Mouse (Mus musculus) MEL (cell line): Measurements from ENCODE around the gene Shox2. TPM values are rescaled to one million over a fixed set of nuclear protein-coding genes. Genes with fewer than 3 reads are reported as not detected.

Experiments
- DNase-seq: peaks from one replicate; pipeline ENCODE4 v3.0.0; 2011; ENCODE audit warnings: low read depth, low spot score
- H3K27ac ChIP-seq: 2 replicates; pipeline ENCODE4 v1.5.1; 2012; ENCODE audit warnings: low read depth, mild to moderate bottlenecking, control low read depth, low read length, moderate library complexity; ENCODE audit not compliant: control insufficient read depth
- H3K27me3 ChIP-seq, 2 experiments: fragments of 150-350 bp in 1 of 2; sonication (generic) in 1 of 2; 2 replicates each; pipeline ENCODE4 v1.6.1; 2012; ENCODE audit warnings: low read length in 2 of 2, mild to moderate bottlenecking in 2 of 2, improper control_type of control experiment in 1 of 2, moderate library complexity in 1 of 2; ENCODE audit not compliant: insufficient read depth in 2 of 2, control insufficient read depth in 1 of 2
- H3K36me3 ChIP-seq, 2 experiments: 2 replicates each; pipeline ENCODE4 v1.6.1; 2012 to 2014; ENCODE audit warnings: low read length in 2 of 2, improper control_type of control experiment in 1 of 2, inconsistent platforms in 1 of 2, mild to moderate bottlenecking in 1 of 2; ENCODE audit not compliant: insufficient read depth in 2 of 2, control insufficient read depth in 1 of 2
- H3K4me1 ChIP-seq, 2 experiments: fragments of 150-350 bp in 1 of 2; sonication (generic) in 1 of 2; 2 replicates each; pipeline ENCODE4 v1.6.1; 2012; ENCODE audit warnings: low read length in 2 of 2, improper control_type of control experiment in 1 of 2, mild to moderate bottlenecking in 1 of 2; ENCODE audit not compliant: insufficient read depth in 2 of 2, control insufficient read depth in 1 of 2
- H3K4me3 ChIP-seq, 2 experiments: fragments of 150-350 bp in 1 of 2; sonication (generic) in 1 of 2; 2 replicates each; pipeline ENCODE4 v1.5.1; 2012; ENCODE audit warnings: low read depth in 2 of 2, low read length in 2 of 2, mild to moderate bottlenecking in 2 of 2, moderate library complexity in 2 of 2, control low read depth in 1 of 2, improper control_type of control experiment in 1 of 2; ENCODE audit not compliant: control insufficient read depth in 1 of 2, insufficient read depth in 1 of 2
- H3K79me2 ChIP-seq: 2 replicates; pipeline ENCODE4 v1.6.1; 2012; ENCODE audit warnings: mild to moderate bottlenecking, low read length, moderate library complexity; ENCODE audit not compliant: control insufficient read depth, poor library complexity, insufficient read depth
- H3K9ac ChIP-seq: 2 replicates; pipeline ENCODE4 v1.6.1; 2012; ENCODE audit warnings: low read depth, mild to moderate bottlenecking, control low read depth, low read length, moderate library complexity; ENCODE audit not compliant: control insufficient read depth, poor library complexity, severe bottlenecking
- H3K9me3 ChIP-seq: fragments of 150-350 bp; sonication (generic); replicated peaks from 2 replicates; pipeline ENCODE4 v1.6.1; 2012; ENCODE audit warnings: mild to moderate bottlenecking, low read length, improper control_type of control experiment, moderate library complexity; ENCODE audit not compliant: insufficient read depth
- CHD2 ChIP-seq: IDR thresholded peaks from 2 replicates; pipeline ENCODE4 v1.6.1; 2011; ENCODE audit warnings: low read length, improper control_type of control experiment
- E2F4 ChIP-seq: IDR thresholded peaks from 2 replicates; pipeline ENCODE4 v1.6.1; 2011; ENCODE audit warnings: low read depth, low read length, improper control_type of control experiment, borderline replicate concordance
- EP300 ChIP-seq, 2 experiments: IDR thresholded peaks; 2 replicates each; pipeline ENCODE4 v1.6.1; 2011; ENCODE audit warnings: improper control_type of control experiment in 2 of 2, low read length in 2 of 2, low read depth in 1 of 2, mild to moderate bottlenecking in 1 of 2
- ETS1 ChIP-seq: IDR thresholded peaks from 2 replicates; pipeline ENCODE4 v1.6.1; 2012; ENCODE audit warnings: low read depth, mild to moderate bottlenecking, inconsistent platforms, low read length, improper control_type of control experiment, moderate library complexity
- HCFC1 ChIP-seq: IDR thresholded peaks from 2 replicates; pipeline ENCODE4 v1.6.1; 2012; ENCODE audit warnings: low read depth, mild to moderate bottlenecking, inconsistent platforms, low read length, improper control_type of control experiment, moderate library complexity
- JUND ChIP-seq: IDR thresholded peaks from 2 replicates; pipeline ENCODE4 v1.6.1; 2011; ENCODE audit warnings: low read depth, mild to moderate bottlenecking, improper control_type of control experiment, low read length
- MAFK ChIP-seq: IDR thresholded peaks from 2 replicates; pipeline ENCODE4 v1.6.1; 2011; ENCODE audit warnings: low read depth, mild to moderate bottlenecking, low read length, improper control_type of control experiment, borderline replicate concordance
- MAX ChIP-seq: IDR thresholded peaks from 2 replicates; pipeline ENCODE4 v1.6.1; 2011; ENCODE audit warnings: low read length, improper control_type of control experiment
- MXI1 ChIP-seq: IDR thresholded peaks from 2 replicates; pipeline ENCODE4 v1.6.1; 2011; ENCODE audit warnings: mild to moderate bottlenecking, low read depth, low read length, improper control_type of control experiment
- MYC ChIP-seq: IDR thresholded peaks from 2 replicates; pipeline ENCODE4 v1.6.1; 2011; ENCODE audit warnings: low read depth, mild to moderate bottlenecking, low read length, improper control_type of control experiment, moderate library complexity
- NELFE ChIP-seq: IDR thresholded peaks from 2 replicates; pipeline ENCODE4 v1.6.1; 2011; ENCODE audit warnings: low read depth, low read length, improper control_type of control experiment
- NRF1 ChIP-seq: IDR thresholded peaks from 2 replicates; pipeline ENCODE4 v1.6.1; 2014; ENCODE audit warnings: low read depth, mild to moderate bottlenecking, inconsistent platforms, low read length, improper control_type of control experiment, moderate library complexity; ENCODE audit not compliant: poor library complexity, insufficient read depth, severe bottlenecking
- POLR2A ChIP-seq, 2 experiments: IDR thresholded peaks; 2 replicates each; pipeline ENCODE4 v1.6.1; 2011 to 2012; ENCODE audit warnings: low read length in 2 of 2, mild to moderate bottlenecking in 2 of 2, control low read depth in 1 of 2, improper control_type of control experiment in 1 of 2, low read depth in 1 of 2, moderate library complexity in 1 of 2; ENCODE audit not compliant: control insufficient read depth in 1 of 2, insufficient read depth in 1 of 2, poor library complexity in 1 of 2
- RAD21 ChIP-seq: IDR thresholded peaks from 2 replicates; pipeline ENCODE4 v1.6.1; 2011; ENCODE audit warnings: mild to moderate bottlenecking, low read depth, low read length, improper control_type of control experiment
- RCOR1 ChIP-seq: IDR thresholded peaks from 2 replicates; pipeline ENCODE4 v1.6.1; 2012; ENCODE audit warnings: low read depth, mild to moderate bottlenecking, inconsistent platforms, low read length, improper control_type of control experiment
- SIN3A ChIP-seq: IDR thresholded peaks from 2 replicates; pipeline ENCODE4 v1.6.1; 2012; ENCODE audit warnings: low read length, improper control_type of control experiment, inconsistent platforms
- SMC3 ChIP-seq: IDR thresholded peaks from 2 replicates; pipeline ENCODE4 v1.6.1; 2011; ENCODE audit warnings: low read depth, low read length, improper control_type of control experiment
- TAL1 ChIP-seq: IDR thresholded peaks from 2 replicates; pipeline ENCODE4 v1.6.1; 2012; ENCODE audit warnings: mild to moderate bottlenecking, inconsistent platforms, low read length, moderate library complexity, mixed read lengths
- TBP ChIP-seq: IDR thresholded peaks from 2 replicates; pipeline ENCODE4 v1.8.0; 2011; ENCODE audit warnings: low read depth, low read length, improper control_type of control experiment
- USF1 ChIP-seq: IDR thresholded peaks from 2 replicates; pipeline ENCODE4 v1.6.1; 2014; ENCODE audit warnings: low read depth, mild to moderate bottlenecking, inconsistent platforms, low read length, improper control_type of control experiment, moderate library complexity
- USF2 ChIP-seq, 2 experiments: IDR thresholded peaks; 2 replicates each; pipeline ENCODE4 v1.6.1; 2011 to 2012; ENCODE audit warnings: improper control_type of control experiment in 2 of 2, low read length in 2 of 2, borderline replicate concordance in 1 of 2, inconsistent platforms in 1 of 2, low read depth in 1 of 2, mild to moderate bottlenecking in 1 of 2; ENCODE audit not compliant: insufficient read depth in 1 of 2
- ZC3H11A ChIP-seq: IDR thresholded peaks from 2 replicates; pipeline ENCODE4 v1.6.1; 2012; ENCODE audit warnings: low read depth, mild to moderate bottlenecking, inconsistent platforms, low read length, improper control_type of control experiment
- ZKSCAN1 ChIP-seq: IDR thresholded peaks from 2 replicates; pipeline ENCODE4 v1.6.1; 2012; ENCODE audit warnings: low read depth, mild to moderate bottlenecking, inconsistent platforms, low read length, improper control_type of control experiment, moderate library complexity
- ZMIZ1 ChIP-seq: IDR thresholded peaks from 2 replicates; pipeline ENCODE4 v1.6.1; 2012; ENCODE audit warnings: low read depth, mild to moderate bottlenecking, inconsistent platforms, low read length, improper control_type of control experiment, moderate library complexity
- ZNF384 ChIP-seq: IDR thresholded peaks from 2 replicates; pipeline ENCODE4 v1.6.1; 2012; ENCODE audit warnings: low read depth, mild to moderate bottlenecking, inconsistent platforms, low read length, improper control_type of control experiment
- polyA plus RNA-seq, 2 experiments: library from polyadenylated mRNA; stranded (reverse) in 1 of 2; unstranded in 1 of 2; fragments of >175 nt in 1 of 2; fragments of >200 nt in 1 of 2; gene quantifications; 2 replicates each; pipeline versions ENCODE4 v1.2.1 to v1.2.4; 2012; ENCODE audit warnings: low replicate concordance in 2 of 2, low read depth in 1 of 2; ENCODE audit not compliant: insufficient read length in 2 of 2, insufficient read depth in 1 of 2, missing spikeins in 1 of 2
- total RNA-seq: library from RNA; depleted of rRNA; stranded (reverse); fragments of 300-350 nt; gene quantifications from 2 replicates; pipeline ENCODE4 v1.2.3, GENCODE M21; 2012

The Shox2 gene
- total and polyA plus RNA-seq, 3 experiments = 3.1 to 6.5 TPM; not detected in 1

- no peak overlapping the region for H3K4me3 ChIP-seq
- no peak for DNase-seq
- H3K79me2 ChIP-seq = no peaks in the 10 kb centered on the region
- TF ChIP-seq RCOR1 = no peak
- no peak for TF ChIP-seq JUND
- no peak for TF ChIP-seq TAL1
- TF ChIP-seq USF2 (IDR thresholded peaks at IDR 0.05; ENCODE audit: borderline replicate concordance in 1 of 2, insufficient read depth in 1 of 2, low read depth in 1 of 2, low read length in 2 of 2) = no peak
- TF ChIP-seq CHD2 = no peak
- no peak for TF ChIP-seq EP300 (IDR thresholded peaks at IDR 0.05; ENCODE audit: low read depth in 1 of 2, low read length in 2 of 2)
- TF ChIP-seq TBP = no peak
- TF ChIP-seq ZNF384 = no peak
- TF ChIP-seq USF1 = no peak
- TF ChIP-seq HCFC1 = no peak
- TF ChIP-seq NRF1 = no peak
- TF ChIP-seq POLR2A (IDR thresholded peaks at IDR 0.05; ENCODE audit: control insufficient read depth in 1 of 2, insufficient read depth in 1 of 2, low read depth in 1 of 2, low read length in 2 of 2, poor library complexity in 1 of 2) = no peak
- TF ChIP-seq SIN3A = no peak
- TF ChIP-seq ZC3H11A = no peak
- no peak for TF ChIP-seq NELFE
- no peaks in the 10 kb centered on the region for H3K27me3 ChIP-seq
- no peak overlapping the region for H3K27ac ChIP-seq
- no peaks in the 10 kb centered on the region for H3K36me3 ChIP-seq
- no peaks in the 10 kb centered on the region for H3K4me1 ChIP-seq
- no peaks in the 10 kb centered on the region for H3K9me3 ChIP-seq
- H3K9ac ChIP-seq = no peak overlapping the region
Observed at GRCm38 (mm10) chr3:66970261-66970660, 11.3 kb downstream of the Shox2 start.

- H3K27me3 ChIP-seq = no peaks in the 10 kb centered on the region
- H3K9me3 ChIP-seq = no peaks in the 10 kb centered on the region
- DNase-seq = no peak
- no peak for TF ChIP-seq JUND
- no peak for TF ChIP-seq MAFK
- TF ChIP-seq E2F4 = no peak
- TF ChIP-seq MXI1 = no peak
- no peak for TF ChIP-seq RAD21
- TF ChIP-seq MYC = no peak
- TF ChIP-seq POLR2A (IDR thresholded peaks at IDR 0.05; ENCODE audit: control insufficient read depth in 1 of 2, insufficient read depth in 1 of 2, low read depth in 1 of 2, low read length in 2 of 2, poor library complexity in 1 of 2) = no peak
- TF ChIP-seq ZKSCAN1 = no peak
- no peak for TF ChIP-seq RCOR1
- no peak for TF ChIP-seq SMC3
- no peak for TF ChIP-seq HCFC1
- no peak for TF ChIP-seq SIN3A
- TF ChIP-seq ETS1 = no peak
- TF ChIP-seq TAL1 = no peak
- no peak for TF ChIP-seq MAX
- TF ChIP-seq ZMIZ1 = no peak
- no peaks in the 10 kb centered on the region for H3K36me3 ChIP-seq
- no peak overlapping the region for H3K27ac ChIP-seq
- no peak overlapping the region for H3K9ac ChIP-seq
- H3K4me1 ChIP-seq = no peaks in the 10 kb centered on the region
- no peaks in the 10 kb centered on the region for H3K79me2 ChIP-seq
- H3K4me3 ChIP-seq = no peak overlapping the region
Observed at GRCm38 (mm10) chr3:66967508-66967907, 14.1 kb downstream of the Shox2 start.
